Mouse (Mus musculus) intestine, embryonic 15.5 days (tissue): ENCODE results near the gene Myef2. TPM values are rescaled to one million over a fixed set of nuclear protein-coding genes. Genes with fewer than 3 reads are reported as not detected.

ENCODE experiments used
- ATAC-seq: fragments of 200-750 bp; cut with Nextera tagmentation; 2 replicates; pipeline ENCODE4 v1.8.0; 2017; ENCODE audit warnings: moderate TSS enrichment, moderate library complexity
- H3K27ac ChIP-seq: fragments of 300-500 bp; sonication (generic); 2 replicates; pipeline ENCODE4 v1.5.1; 2015; ENCODE audit warnings: mild to moderate bottlenecking, inconsistent platforms
- H3K27me3 ChIP-seq: fragments of 300-500 bp; sonication (generic); replicated peaks from 2 replicates; pipeline ENCODE4 v1.6.1; 2015; ENCODE audit warnings: inconsistent platforms
- H3K36me3 ChIP-seq: fragments of 300-500 bp; sonication (generic); 2 replicates; pipeline ENCODE4 v1.6.1; 2015; ENCODE audit warnings: inconsistent platforms
- H3K4me1 ChIP-seq: fragments of 300-500 bp; sonication (generic); replicated peaks from 2 replicates; pipeline ENCODE4 v1.6.1; 2015; ENCODE audit warnings: inconsistent platforms
- H3K4me2 ChIP-seq: fragments of 300-500 bp; sonication (generic); replicated peaks from 2 replicates; pipeline ENCODE4 v1.6.1; 2015; ENCODE audit warnings: mild to moderate bottlenecking, inconsistent platforms
- H3K4me3 ChIP-seq: fragments of 300-500 bp; sonication (generic); replicated peaks from 2 replicates; pipeline ENCODE4 v1.5.1; 2015; ENCODE audit warnings: inconsistent platforms
- H3K9ac ChIP-seq: fragments of 300-500 bp; sonication (generic); 2 replicates; pipeline ENCODE4 v1.6.1; 2015; ENCODE audit warnings: inconsistent platforms
- H3K9me3 ChIP-seq: fragments of 300-500 bp; sonication (generic); 2 replicates; pipeline ENCODE4 v1.6.1; 2016; ENCODE audit warnings: inconsistent platforms
- WGBS: fragments of 180-500 bp; shearing (Covaris S2); methylation state at CpG from one replicate; pipeline ENCODE4 v1.1.7; 2015; 5-methylcytosine and 5-hydroxymethylcytosine counted together
- polyA plus RNA-seq: library from polyadenylated mRNA; unstranded; fragments of >200 nt; fragmentation: Nextera tagmentation; extraction: Ambion mirVana; gene quantifications from 2 replicates; pipeline ENCODE4 v1.2.1, GENCODE M21; 2015

The Myef2 gene
- polyA plus RNA-seq, 1 experiment from 2014 or later = 77.4 TPM

- Histone ChIP-seq H3K4me3 (no peak overlapping the region), H3K27ac (no peak overlapping the region), H3K27me3 (no peaks in the 10 kb centered on the region), H3K9me3 (no peaks in the 10 kb centered on the region), H3K4me2 (no peak overlapping the region), H3K4me1 (no peaks in the 10 kb centered on the region), H3K9ac (no peak overlapping the region), H3K36me3 (no peaks in the 10 kb centered on the region)
- no peak for ATAC-seq
- WGBS = 27% methylated on average over 7 of the region's 7 CpGs
Measured at GRCm38 (mm10) chr2:125057250-125057815, 66.1 kb downstream of the Myef2 start.

- Histone ChIP-seq H3K9me3 (no peaks in the 10 kb centered on the region), H3K27ac (no peak overlapping the region), H3K4me1 (no peaks in the 10 kb centered on the region), H3K4me2 (no peak overlapping the region), H3K36me3 (no peaks in the 10 kb centered on the region), H3K9ac (no peak overlapping the region), H3K4me3 (no peak overlapping the region), H3K27me3 (no peaks in the 10 kb centered on the region)
- 84% methylated on average over 7 of the region's 7 CpGs for WGBS
- no peak for ATAC-seq
Measured at GRCm38 (mm10) chr2:125055316-125055903, 68.1 kb downstream of the Myef2 start.

Other genes with a start within 250 kb of the Myef2 start
- gene Slc24a5, start 55.5 kb downstream of the Myef2 start, polyA plus RNA-seq = 1.4 and 2.1 TPM in 2 replicates
- 0.21 TPM in 1 of 2 replicates, not detected in the other for gene Ctxn2, start 13.0 kb upstream of the Myef2 start, polyA plus RNA-seq
- gene Slc12a1, start 28.8 kb upstream of the Myef2 start, polyA plus RNA-seq = not detected in 2 replicates
- gene Dut, start 123.5 kb upstream of the Myef2 start, polyA plus RNA-seq = 119 and 134 TPM in 2 replicates